Comparison of ENCODE assay signal across 30 mouse cellular contexts in the genomic region with DNA sequence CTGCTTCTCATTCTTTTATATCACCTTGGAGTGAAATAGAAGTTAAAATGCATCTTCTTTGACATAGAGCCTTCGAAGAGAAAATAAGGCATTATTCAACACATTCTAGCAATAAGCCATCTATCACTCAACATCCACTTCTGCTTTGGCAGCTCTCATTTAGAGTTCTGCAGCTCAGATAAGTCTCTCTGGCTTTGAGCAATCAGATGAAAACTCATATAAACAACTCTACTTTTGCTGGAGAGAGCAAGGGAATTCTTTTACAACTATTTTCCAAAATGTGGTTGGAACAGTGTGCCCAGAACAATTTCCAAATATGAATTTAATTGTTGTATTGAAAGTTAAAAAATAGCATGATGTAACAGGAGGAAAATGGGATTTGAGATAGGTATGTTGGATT.
DNase-seq lines count a peak whose midpoint lies in the region; ATAC-seq and TF ChIP-seq lines count a peak whose summit lies in the region.
"Had no signal": no experiment of that assay in that cellular context is flagged by ENCODE, and none has a peak within 500 bp of the region (broad histone marks: within the 10 kb centered on the region; RNA-seq: fewer than 3 reads in every experiment).

No protein-coding gene starts in this region.

- no peaks in the 10 kb centered on the region for H3K79me2 ChIP-seq in MEL (ENCODE audit: control insufficient read depth, insufficient read depth, low read length, poor library complexity)

- ATAC-seq in embryonic facial prominence, embryonic 14.5 days (ENCODE audit: low read depth): no peak
- ATAC-seq in lung, postnatal 0 days: no peak
- ATAC-seq in forebrain, embryonic 12.5 days (ENCODE audit: low FRiP score): no peak
- ATAC-seq: activated CD4-positive, CD25-positive, alpha-beta regulatory T cell, adult 4 months; CD4-positive, CD25-positive, alpha-beta regulatory T cell, adult 4 months; forebrain, embryonic 13.5 days; forebrain, embryonic 15.5 days; forebrain, postnatal 0 days; Patski had no signal

- 0 out of 2 replicates have a peak, but pooled peaks cover 4% of the 10 kb centered on the region for H3K9me3 ChIP-seq in embryonic facial prominence, embryonic 14.5 days (ENCODE audit: control insufficient read depth, low read length)
- H3K9me3 ChIP-seq in embryonic facial prominence, embryonic 10.5 days: no peaks in the 10 kb centered on the region
- no peaks in the 10 kb centered on the region for H3K9me3 ChIP-seq in lung, postnatal 0 days (ENCODE audit: low read length)
- H3K9me3 ChIP-seq in MEL (replicated peaks; ENCODE audit: insufficient read depth, low read length): no peaks in the 10 kb centered on the region
- no peaks in the 10 kb centered on the region for H3K9me3 ChIP-seq in forebrain, embryonic 12.5 days
- H3K9me3 ChIP-seq: embryonic facial prominence, embryonic 12.5 days; embryonic facial prominence, embryonic 15.5 days; forebrain, embryonic 10.5 days; forebrain, embryonic 13.5 days; forebrain, embryonic 15.5 days; G1E had no signal

- 66% methylated on average over 1 of the region's 1 CpGs for WGBS in embryonic facial prominence, embryonic 14.5 days
- WGBS in embryonic facial prominence, embryonic 10.5 days: 87% methylated on average over 1 of the region's 1 CpGs
- WGBS in lung, postnatal 0 days: 31% methylated on average over 1 of the region's 1 CpGs
- WGBS in forebrain, embryonic 12.5 days: 95% methylated on average over 1 of the region's 1 CpGs

- peak; percentile 20 for DNase-seq in embryonic facial prominence, embryonic 14.5 days (ENCODE audit: low spot score)
- DNase-seq in embryonic facial prominence, embryonic 10.5 days (ENCODE audit: low spot score): no peak
- peak; percentile 34 for DNase-seq in lung, postnatal 0 days (ENCODE audit: low spot score)
- no peak for DNase-seq in lung, adult 18-20 months
- DNase-seq in MEL (ENCODE audit: low read depth, low spot score): peak; percentile 13
- peak; percentile 50 for DNase-seq in adipocyte (ENCODE audit: low spot score)
- no peak for DNase-seq in kidney, postnatal 36 days
- DNase-seq: adrenal gland, adult 2 months; adrenal gland, postnatal 10 days; adrenal gland, postnatal 25 days; B cell, adult 2 months; cerebellum, adult 11 months; cerebellum, adult 18-20 months; cerebellum, adult 9-10 months; cerebellum, postnatal 10 days; cerebellum, postnatal 25 days; embryo, embryonic 11 days; forebrain, postnatal 0 days had no signal

- no peak for TF ChIP-seq CTCF in lung, postnatal 0 days (IDR thresholded peaks at IDR 0.05)
- TF ChIP-seq CTCF in MEL (IDR thresholded peaks at IDR 0.05 in 2 of 3, conservative IDR thresholded peaks at IDR 0.05 in 1 of 3; ENCODE audit: control insufficient read depth in 1 of 3, insufficient read depth in 1 of 3, low read depth in 2 of 3, low read length in 3 of 3, poor library complexity in 1 of 3, severe bottlenecking in 1 of 3): no peak

- no peak overlapping the region for H3K4me3 ChIP-seq in embryonic facial prominence, embryonic 14.5 days (ENCODE audit: low read depth, low read length)
- no peak overlapping the region for H3K4me3 ChIP-seq in embryonic facial prominence, embryonic 10.5 days
- no peak overlapping the region for H3K4me3 ChIP-seq in lung, postnatal 0 days (ENCODE audit: low read depth, low read length)
- no peak overlapping the region for H3K4me3 ChIP-seq in MEL (ENCODE audit: control insufficient read depth in 1 of 2, insufficient read depth in 1 of 2, low read depth in 2 of 2, low read length in 2 of 2)
- H3K4me3 ChIP-seq in forebrain, embryonic 12.5 days (replicated peaks): no peak overlapping the region
- H3K4me3 ChIP-seq: embryonic facial prominence, embryonic 12.5 days; embryonic facial prominence, embryonic 15.5 days; erythroblast, embryonic 14.5 days; forebrain, embryonic 10.5 days; forebrain, embryonic 13.5 days; forebrain, embryonic 15.5 days had no signal

- no peak overlapping the region for H3K27ac ChIP-seq in embryonic facial prominence, embryonic 14.5 days (replicated peaks; ENCODE audit: low read depth, low read length)
- no peak overlapping the region for H3K27ac ChIP-seq in embryonic facial prominence, embryonic 10.5 days (replicated peaks)
- H3K27ac ChIP-seq in lung, postnatal 0 days (ENCODE audit: low read length): no peak overlapping the region
- H3K27ac ChIP-seq in MEL (ENCODE audit: control insufficient read depth, low read depth, low read length): no peak overlapping the region
- no peak overlapping the region for H3K27ac ChIP-seq in forebrain, embryonic 12.5 days
- H3K27ac ChIP-seq: embryonic facial prominence, embryonic 12.5 days; embryonic facial prominence, embryonic 15.5 days; forebrain, embryonic 10.5 days; forebrain, embryonic 13.5 days; forebrain, embryonic 15.5 days had no signal

- H3K27me3 ChIP-seq in embryonic facial prominence, embryonic 14.5 days (replicated peaks; ENCODE audit: control insufficient read depth, insufficient read depth, low read length): no peaks in the 10 kb centered on the region
- no peaks in the 10 kb centered on the region for H3K27me3 ChIP-seq in embryonic facial prominence, embryonic 10.5 days (replicated peaks; ENCODE audit: low read depth, poor library complexity, severe bottlenecking)
- no peaks in the 10 kb centered on the region for H3K27me3 ChIP-seq in lung, postnatal 0 days (replicated peaks; ENCODE audit: insufficient read depth, low read length)
- no peaks in the 10 kb centered on the region for H3K27me3 ChIP-seq in MEL (ENCODE audit: control insufficient read depth in 1 of 2, insufficient read depth in 2 of 2, low read length in 2 of 2)
- no peaks in the 10 kb centered on the region for H3K27me3 ChIP-seq in forebrain, embryonic 12.5 days
- H3K27me3 ChIP-seq: CH12.LX; embryonic facial prominence, embryonic 12.5 days; embryonic facial prominence, embryonic 15.5 days; forebrain, embryonic 13.5 days; forebrain, embryonic 15.5 days; Patski had no signal

- no peak for TF ChIP-seq POLR2A in MEL (IDR thresholded peaks at IDR 0.05; ENCODE audit: control insufficient read depth in 1 of 2, insufficient read depth in 1 of 2, low read depth in 1 of 2, low read length in 2 of 2, poor library complexity in 1 of 2)

- TF ChIP-seq EP300 in lung, postnatal 0 days (IDR thresholded peaks at IDR 0.05): no peak
- TF ChIP-seq EP300 in MEL (IDR thresholded peaks at IDR 0.05; ENCODE audit: low read depth in 1 of 2, low read length in 2 of 2): no peak

- no peak for TF ChIP-seq RAD21 in MEL (IDR thresholded peaks at IDR 0.05; ENCODE audit: low read depth, low read length)

- no peaks in the 10 kb centered on the region for H3K4me1 ChIP-seq in embryonic facial prominence, embryonic 14.5 days (ENCODE audit: control insufficient read depth, insufficient read depth, low read length)
- H3K4me1 ChIP-seq in embryonic facial prominence, embryonic 10.5 days: no peaks in the 10 kb centered on the region
- no peaks in the 10 kb centered on the region for H3K4me1 ChIP-seq in lung, postnatal 0 days (ENCODE audit: insufficient read depth, low read depth, low read length)
- H3K4me1 ChIP-seq in MEL (ENCODE audit: control insufficient read depth in 1 of 2, insufficient read depth in 2 of 2, low read length in 2 of 2): peaks cover 0 to 10% of the 10 kb centered on the region in 2 experiments; a peak in 2 of 4 replicates
- no peaks in the 10 kb centered on the region for H3K4me1 ChIP-seq in forebrain, embryonic 12.5 days
- H3K4me1 ChIP-seq: embryonic facial prominence, embryonic 12.5 days; embryonic facial prominence, embryonic 15.5 days; forebrain, embryonic 13.5 days; forebrain, embryonic 15.5 days had no signal

- no peaks in the 10 kb centered on the region for H3K36me3 ChIP-seq in embryonic facial prominence, embryonic 14.5 days (ENCODE audit: control insufficient read depth, insufficient read depth, low read length)
- no peaks in the 10 kb centered on the region for H3K36me3 ChIP-seq in embryonic facial prominence, embryonic 10.5 days (replicated peaks)
- no peaks in the 10 kb centered on the region for H3K36me3 ChIP-seq in lung, postnatal 0 days (ENCODE audit: insufficient read depth, low read length)
- H3K36me3 ChIP-seq in MEL (ENCODE audit: control insufficient read depth in 1 of 2, insufficient read depth in 2 of 2, low read length in 2 of 2): no peaks in the 10 kb centered on the region; a peak in 2 of 4 replicates
- H3K36me3 ChIP-seq in forebrain, embryonic 12.5 days (replicated peaks): no peaks in the 10 kb centered on the region
- H3K36me3 ChIP-seq: embryonic facial prominence, embryonic 12.5 days; embryonic facial prominence, embryonic 15.5 days; forebrain, embryonic 10.5 days; forebrain, embryonic 15.5 days; G1E had no signal

- no peak overlapping the region for H3K4me2 ChIP-seq in embryonic facial prominence, embryonic 14.5 days (ENCODE audit: low read depth, low read length)
- no peak overlapping the region for H3K4me2 ChIP-seq in lung, postnatal 0 days (replicated peaks; ENCODE audit: low read depth, low read length)
- H3K4me2 ChIP-seq in forebrain, embryonic 12.5 days: no peak overlapping the region
- H3K4me2 ChIP-seq: embryonic facial prominence, embryonic 12.5 days; embryonic facial prominence, embryonic 15.5 days; forebrain, embryonic 13.5 days; forebrain, embryonic 15.5 days had no signal

- no peak overlapping the region for H3K9ac ChIP-seq in embryonic facial prominence, embryonic 14.5 days (ENCODE audit: low read depth, low read length)
- H3K9ac ChIP-seq in lung, postnatal 0 days (replicated peaks; ENCODE audit: low read depth): no peak overlapping the region
- H3K9ac ChIP-seq in MEL (ENCODE audit: control insufficient read depth, low read depth, low read length, poor library complexity, severe bottlenecking): no peak overlapping the region
- no peak overlapping the region for H3K9ac ChIP-seq in forebrain, embryonic 12.5 days
- H3K9ac ChIP-seq: embryonic facial prominence, embryonic 12.5 days; embryonic facial prominence, embryonic 15.5 days; forebrain, embryonic 13.5 days; forebrain, embryonic 15.5 days; forebrain, postnatal 0 days had no signal

TF ChIP-seq in MEL, 35 proteins besides CTCF, POLR2A, EP300 and RAD21:
- no peak for TF ChIP-seq MAX (IDR thresholded peaks at IDR 0.05; ENCODE audit: low read length)

Comparison
In these comparisons a context has a peak if more than half of its experiments do, and no peak if none do; other contexts are left out.
1. DNase-seq: peak in embryonic facial prominence, embryonic 14.5 days (single experiment), lung, postnatal 0 days (single experiment), MEL (single experiment) and adipocyte (single experiment); none in embryonic facial prominence, embryonic 10.5 days (single experiment), lung, adult 18-20 months (0 of 2) and kidney, postnatal 36 days (0 of 2).